Mouse (Mus musculus): ENCODE measurements around the gene Gpx7.
"Not testable (repeated sequence)": the region's sequence is repeated elsewhere in the genome, so short reads cannot be mapped to it uniquely, and the experiment has no call there.

Gene Gpx7

DNA sequence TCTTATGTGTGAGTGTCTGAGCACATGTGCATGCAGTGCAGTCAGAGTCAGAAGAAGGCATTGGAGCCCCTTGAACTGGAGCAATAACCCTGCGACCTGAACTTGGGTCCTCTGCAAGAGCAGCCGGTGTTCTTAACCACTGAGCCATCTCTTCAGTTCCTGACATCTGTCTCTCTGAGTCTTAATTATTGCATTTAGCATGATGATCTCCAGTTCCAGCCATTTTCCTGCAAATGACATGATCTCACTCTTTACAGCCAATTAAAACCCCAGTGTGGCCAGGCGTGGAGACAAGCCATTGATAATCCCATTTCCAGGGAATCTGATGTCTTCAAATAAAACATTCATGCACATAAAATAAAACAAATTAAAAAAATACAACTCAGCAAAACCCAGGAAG is 18.0 kb downstream of the Gpx7 start:
- no peak for DNase-seq

DNA sequence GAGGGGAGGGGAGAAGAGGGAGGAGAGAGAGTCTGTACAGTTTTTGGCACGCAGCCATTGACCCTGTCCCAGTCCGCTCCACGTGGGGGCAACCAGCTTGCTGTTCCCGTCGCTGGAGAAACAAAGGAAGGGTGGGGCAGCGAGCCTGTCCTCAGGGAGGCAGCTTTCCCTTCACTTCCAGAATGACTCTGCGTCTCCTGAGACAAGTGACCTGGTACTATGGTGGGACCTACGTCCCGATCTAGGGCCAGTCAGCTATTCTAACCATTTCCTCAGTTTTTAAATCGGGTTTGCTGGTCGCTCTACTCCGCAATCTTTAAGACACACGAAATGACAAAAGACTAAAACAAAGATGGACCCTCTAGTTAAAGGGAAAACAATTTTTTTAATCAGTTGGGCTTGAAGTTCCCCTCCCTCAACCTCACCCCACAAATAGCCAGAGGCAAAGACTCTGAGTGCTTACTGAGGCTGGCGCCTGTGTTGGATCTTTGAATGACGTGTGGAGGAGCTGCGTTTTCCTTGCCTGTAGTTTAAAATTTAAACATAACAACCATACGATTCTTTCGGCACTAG is 19.0 kb downstream of the Gpx7 start:
- no peak for DNase-seq

DNA sequence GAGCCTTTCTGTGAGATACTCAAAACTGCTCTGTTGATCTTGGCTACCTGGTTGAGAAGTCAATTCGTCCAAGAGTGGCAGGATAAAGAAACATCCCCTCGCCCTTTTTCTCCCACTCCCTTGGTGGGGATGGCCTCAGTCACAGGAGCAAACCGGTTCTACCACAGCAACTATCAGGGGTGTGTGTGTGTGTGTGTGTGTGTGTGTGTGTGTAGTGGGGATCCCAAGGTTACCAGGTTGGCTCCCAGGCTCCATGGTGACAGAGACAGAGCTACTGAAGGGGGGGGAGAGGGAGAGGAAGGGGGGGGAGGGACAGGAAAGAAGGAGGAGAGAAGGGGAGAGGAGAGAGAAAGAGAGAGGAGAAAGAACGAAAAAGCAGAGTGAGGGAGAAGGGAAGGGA is 19.7 kb downstream of the Gpx7 start:
- DNase-seq: no peak

DNA sequence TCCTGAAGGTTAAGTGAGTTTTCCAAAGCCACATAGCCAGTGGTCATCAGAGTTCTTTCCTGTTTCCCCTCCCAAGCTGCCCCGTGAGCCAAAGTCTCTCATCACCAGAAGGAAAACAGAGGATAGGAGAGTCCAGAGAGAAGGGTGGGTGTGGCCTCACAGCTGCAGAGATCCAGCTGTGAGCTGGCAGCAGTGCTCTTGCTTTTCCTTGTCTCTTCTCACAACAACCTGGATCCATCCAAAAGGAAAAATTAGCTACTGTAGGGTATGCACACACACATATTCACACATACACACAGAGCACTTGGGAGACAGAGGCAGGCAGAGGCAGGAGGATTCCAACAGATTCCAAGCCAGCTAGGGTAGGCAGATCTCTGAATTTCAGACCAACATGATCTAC is 20.7 kb downstream of the Gpx7 start:
- DNase-seq: no peak

DNA sequence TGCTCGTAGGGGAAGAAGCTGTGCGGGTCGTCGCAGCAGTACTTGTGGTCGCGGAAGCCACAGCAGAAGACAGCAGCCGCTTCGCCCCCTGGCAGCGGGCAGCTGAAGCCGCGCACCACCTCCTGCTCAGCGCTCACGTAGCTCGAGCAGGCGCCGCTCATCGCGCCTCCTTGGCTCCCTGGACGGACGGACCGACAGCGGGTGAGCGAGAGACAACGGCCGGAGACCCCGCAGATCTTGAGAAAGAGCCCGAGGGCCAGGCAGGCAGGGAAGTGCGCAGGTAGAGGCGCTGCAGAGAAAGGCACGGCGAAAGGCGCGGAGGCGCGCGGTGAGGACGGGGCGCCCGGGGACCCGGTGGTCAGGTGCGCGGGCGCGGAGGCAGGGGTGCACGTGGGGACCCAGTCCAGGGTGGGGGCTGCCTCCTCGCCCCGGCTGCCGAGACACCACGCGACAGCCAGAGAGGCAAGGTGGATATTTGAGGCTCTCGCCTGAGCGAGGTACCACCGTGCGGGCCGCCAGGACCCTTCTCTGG is 23.5 kb downstream of the Gpx7 start, which contains the start of gene Shisal2a:
Gene Shisal2a (minus strand): TSS at position 167 of the 532 bp plus-strand sequence.
- DNase-seq: no peak

DNA sequence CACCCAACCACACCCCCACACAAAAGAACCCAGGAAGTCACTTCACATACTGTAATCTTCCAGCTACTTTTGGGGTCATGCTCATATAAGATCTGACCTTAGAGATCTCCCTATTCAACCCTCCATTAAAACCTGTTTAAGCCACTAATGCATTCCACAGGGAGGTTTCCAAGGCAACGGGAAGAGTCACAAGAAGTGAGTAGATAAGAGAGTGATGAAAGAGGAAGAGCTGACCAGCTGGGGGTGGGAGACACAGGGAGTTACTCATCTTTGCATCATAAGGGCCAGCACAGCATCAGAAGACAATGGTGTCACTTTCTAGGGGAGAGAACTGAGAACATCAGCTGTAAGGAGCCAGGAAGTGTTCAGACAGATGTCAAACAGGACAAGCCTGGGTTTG is 26.6 kb downstream of the Gpx7 start:
- DNase-seq: no peak

DNA sequence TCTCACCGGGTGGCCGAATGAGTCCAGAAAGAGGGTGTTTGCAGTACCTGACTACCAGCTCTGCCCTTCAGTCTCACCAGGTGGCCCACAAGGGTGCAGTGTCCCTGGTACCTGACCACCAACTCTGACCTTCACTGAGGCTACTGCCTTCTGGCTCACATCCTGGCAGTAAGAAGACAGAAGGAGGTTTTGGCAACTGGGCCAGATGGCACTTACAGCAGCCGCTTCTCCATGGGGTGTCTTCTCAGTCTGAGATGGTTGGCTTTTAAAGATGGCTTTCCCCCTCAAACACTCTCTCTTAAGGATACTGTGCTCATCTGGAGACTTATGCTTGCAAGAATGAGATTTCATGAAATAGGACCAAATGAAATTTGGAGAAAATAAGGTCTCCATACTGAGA is 27.3 kb downstream of the Gpx7 start:
- DNase-seq: no peak

DNA sequence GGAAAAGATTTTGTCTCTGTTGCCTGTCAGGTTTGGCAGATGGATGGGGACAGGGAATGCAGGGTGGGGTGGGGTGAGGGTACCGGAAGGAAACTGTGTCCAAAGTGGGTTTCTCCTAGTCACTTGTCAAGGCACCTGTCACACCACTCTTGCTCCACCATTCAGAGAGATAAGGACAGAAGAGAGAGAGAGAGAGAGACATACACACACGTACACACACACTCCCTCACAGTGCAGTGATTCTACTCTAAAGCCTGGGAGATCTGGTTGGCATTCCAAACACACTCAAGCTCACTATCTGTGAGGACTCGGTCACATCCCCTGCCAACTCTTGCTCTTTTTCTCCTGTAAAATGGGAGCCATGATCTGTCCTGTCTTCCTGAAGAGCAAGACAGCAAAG is 34.6 kb downstream of the Gpx7 start:
- no peak for DNase-seq

DNA sequence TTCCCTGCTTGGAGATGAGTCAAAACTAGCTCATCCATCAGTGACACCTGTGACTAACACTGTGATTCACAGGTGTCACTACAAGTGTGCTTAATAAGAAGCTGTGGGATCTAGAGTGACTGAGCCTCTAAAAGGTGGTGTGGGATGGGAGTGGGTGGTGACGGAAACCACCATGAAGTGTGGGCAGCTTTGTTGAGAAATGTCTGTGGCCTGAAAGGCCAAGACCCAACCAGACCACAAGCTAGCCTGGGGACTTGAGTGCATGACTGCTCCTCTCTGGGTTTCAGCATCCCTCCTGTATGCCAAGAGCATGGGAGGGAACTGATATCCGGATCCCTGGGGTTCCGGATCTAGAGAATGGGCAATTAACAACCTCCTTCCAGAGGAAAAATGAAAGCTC is 35.3 kb downstream of the Gpx7 start:
- no peak for DNase-seq

DNA sequence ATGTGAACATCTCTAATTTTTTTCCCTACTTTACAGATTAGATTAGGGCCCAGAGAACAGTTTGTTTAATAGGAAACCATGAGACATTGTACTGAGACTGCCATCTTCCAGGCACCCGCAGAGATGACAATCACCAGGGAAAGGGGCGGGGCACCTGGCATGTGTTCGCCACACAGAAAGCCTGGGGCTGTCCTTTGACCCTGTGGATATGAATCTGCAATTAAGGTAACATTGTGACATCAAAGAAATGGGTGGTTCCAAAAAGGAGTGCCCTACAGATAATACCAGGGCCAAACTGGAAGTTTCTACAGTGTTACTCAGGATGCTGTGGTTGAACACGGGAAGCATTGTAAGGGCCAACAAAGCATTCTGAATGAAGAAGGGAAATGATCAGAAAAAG is 36.4 kb downstream of the Gpx7 start:
- no peak for DNase-seq

DNA sequence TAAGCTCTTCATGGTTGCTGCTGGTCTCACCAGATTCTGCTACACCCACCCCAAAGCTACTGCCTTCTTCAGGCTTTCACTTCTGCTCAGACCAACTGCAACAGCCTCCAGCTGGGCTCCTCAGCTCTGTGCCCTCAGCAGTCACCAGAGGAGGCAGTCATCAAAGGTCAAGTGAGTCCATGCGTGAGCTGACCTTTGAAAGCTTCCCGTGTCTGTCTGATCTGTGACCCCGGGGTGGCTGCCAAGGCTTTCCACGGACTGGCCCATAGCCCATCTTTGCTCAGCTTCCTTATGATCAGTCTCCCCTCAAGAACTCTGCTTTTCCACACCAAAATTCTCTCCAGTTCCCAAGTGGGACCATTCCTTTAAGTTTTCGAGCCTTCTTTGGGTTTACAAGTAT is 37.5 kb downstream of the Gpx7 start:
- DNase-seq: no peak

DNA sequence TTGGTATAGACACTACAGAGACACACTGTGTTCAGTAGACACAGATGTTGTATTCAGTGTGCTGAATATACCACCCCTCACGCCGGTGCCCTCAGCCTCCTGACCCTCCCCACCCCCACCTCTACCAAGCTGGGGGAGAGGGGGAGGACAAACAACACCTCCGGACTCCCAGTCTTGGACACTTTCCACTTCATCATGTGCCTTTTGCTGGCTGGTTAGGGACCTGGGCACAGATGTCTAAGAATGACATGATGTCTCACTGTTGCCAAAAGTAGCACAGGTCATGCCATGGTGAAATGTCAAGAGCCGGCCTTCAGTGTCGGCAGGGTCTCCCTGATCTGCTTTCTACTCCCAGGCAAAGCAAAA is 42.7 kb downstream of the Gpx7 start:
- DNase-seq: no peak

DNA sequence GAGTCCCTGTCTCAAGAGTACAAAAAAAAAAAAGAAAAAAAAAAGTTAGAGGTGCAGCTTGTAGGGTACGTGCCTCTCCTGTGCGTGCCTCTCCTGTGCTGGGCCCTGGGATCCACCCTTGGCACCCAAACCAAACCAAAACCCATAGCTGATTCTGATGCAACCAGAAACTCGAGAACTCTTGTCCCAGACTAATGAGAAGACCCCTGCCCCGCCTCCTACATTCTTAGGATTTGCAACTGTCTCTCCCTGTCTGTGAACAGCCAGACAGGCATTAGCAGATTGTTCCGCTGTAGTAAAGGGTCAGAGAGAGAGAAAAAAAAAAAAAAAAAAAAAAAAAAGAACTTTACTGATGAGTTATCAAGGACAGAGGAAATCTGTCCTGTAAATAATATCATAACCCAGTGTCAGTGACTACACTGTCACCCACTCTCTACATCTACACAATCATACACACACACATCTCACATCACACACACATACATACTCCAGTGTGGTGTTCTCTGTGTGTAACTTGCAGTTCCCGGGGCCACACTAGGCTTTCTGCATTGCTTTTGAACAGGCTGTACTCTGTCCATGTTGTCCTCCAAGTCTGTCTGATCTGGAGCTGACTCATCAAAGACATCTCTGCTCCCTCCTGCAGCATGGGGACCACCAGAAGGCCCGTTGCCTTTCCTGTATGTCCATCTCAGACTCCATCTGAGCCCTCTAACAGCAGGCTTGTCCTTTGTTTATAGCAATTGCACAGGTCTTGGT is 43.2 kb downstream of the Gpx7 start:
- no peak for DNase-seq

DNA sequence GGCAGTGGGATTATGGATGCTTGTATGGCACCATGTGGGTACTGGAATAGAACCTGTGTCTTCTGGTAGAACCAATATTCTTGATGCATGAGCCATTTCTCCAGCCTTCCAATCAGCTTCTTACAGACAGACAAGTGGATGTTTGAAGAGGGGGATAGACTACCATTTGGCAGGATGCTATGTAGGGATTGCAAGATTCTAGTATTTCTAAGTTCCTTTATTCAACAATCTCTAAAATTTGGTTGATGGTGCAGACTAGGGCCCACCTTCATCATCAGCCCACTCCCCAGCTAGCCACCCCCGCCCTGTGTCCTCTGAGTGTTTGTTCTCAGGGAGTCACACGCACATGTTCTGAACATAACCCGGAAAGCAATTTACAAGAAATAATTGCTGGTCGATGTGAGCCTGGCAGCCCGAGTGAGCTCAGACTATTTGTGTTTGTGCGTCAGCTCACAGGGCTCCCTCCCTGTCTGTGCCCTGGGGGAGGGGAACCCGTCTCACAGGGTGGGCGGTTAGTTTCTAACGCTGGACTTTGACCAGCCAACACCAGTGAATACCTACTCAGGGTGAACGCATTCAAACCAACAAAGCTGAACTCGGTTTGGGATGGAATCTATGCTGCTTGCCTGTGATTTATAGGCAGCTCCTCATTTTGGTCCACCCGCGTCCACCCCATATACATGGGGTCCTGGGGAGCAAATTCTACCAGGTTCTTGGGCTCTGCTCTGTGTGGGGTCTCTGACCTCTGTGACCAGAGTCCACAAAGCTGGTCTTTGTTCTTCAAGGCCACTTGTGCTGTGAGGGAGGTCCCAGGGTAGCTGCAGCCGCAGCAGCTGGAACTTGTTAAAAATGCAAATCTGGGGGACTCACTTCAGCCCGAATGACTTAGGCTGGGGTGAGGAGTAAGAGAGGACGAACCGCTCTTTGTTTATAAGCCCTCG is 44.2 kb downstream of the Gpx7 start:
- DNase-seq: no peak

DNA sequence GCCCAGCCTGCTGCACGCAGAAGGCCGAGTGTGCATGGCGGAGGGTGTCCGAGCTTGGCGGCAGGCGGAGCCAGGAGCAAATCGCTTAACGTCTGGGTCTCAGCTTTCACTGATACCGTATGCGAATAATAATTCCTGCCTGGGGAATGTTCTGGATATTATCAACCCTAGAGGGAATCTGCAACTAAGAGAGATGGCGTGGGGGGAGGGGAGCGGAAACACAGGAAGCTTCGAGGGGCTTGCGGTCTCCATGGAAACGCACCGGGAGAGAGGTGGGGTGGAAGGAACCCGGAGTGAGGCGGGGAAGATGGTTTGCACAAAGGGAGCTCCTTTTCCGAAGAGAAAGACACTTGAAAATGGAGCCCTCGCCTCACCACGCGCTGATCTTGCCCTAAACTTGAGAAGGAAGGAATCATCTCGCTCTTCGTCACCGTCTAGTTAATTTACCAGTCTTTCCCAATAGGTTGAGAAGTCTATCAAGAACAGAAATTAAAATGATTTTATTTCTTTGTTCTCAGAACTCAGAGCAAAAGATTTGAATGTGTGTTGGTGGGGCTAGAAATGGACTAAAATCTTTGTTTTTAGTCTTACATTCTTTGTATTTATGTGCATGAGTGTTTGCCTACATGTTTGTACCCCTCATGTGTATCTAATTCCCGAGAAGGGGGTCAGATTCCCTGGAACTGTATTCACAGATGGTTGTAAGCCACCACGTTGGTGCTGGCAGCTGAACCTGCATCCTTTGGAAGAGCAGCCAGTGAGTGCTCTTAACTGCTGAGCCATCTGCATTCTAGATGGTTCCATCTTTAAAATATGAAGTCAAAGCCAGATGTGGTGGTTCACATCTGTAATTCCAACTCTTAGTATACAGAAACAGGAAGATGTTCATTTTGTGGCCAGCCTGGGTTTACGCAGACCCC is 46.4 kb downstream of the Gpx7 start:
- peak in 1 of 2 experiments; percentile 21 for DNase-seq

DNA sequence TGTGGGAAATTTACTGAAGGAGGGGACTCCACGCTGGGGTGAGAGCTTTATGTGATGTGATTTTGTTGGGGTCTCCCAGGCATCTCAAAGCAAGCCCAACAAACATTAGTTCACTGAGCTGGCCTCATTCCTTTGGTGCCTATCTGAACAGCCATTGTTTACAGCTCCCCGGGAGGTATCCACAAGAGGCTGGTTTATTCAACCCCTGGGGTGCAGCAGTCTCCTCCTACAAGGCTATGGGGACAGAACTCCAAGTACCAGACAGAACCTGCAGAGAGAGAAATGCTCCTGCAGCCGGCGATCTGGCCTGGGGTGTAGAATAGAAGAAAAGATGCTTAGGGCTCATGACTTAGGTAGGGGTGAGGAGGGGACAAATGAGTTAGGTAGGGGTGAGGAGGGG is 48.3 kb downstream of the Gpx7 start:
- no peak for DNase-seq

DNA sequence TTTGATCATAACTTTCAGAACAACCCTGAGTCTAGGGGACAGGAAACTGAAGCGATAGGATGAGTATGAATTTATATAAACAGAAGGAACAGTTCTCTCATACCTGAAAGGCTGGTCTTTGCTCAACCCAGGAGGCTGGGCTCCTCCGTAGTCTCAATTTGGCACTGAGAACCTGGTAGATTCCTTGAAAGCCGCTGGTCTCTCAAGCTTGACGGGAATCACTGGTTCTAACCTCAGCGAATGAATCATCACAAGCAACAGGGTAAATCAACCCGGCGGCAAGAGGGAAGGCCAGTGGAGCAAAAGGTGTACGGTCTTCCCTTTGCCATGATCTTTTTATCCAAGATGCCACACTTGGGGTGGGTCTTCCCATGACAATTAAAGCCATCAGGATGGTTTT is 49.3 kb downstream of the Gpx7 start:
- DNase-seq: no peak

DNA sequence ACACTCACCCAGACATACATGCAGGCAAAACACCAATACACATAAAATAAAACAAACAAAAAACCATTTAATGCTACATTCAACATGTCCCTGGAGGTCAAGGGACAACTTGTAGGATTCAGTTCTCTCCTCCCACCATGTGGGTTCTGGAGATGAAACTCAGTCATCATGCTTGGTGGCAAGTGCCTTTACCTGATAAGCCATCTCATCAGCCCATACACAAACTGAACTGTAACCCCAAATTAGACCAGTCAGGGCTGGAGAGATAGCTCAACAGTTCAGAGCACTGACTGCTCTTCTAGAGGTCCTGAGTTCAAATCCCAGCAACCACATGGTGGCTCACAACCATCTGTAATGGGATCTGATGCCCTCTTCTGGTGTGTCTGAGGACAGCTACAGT is 53.2 kb downstream of the Gpx7 start:
- not testable (repeated sequence) for DNase-seq

DNA sequence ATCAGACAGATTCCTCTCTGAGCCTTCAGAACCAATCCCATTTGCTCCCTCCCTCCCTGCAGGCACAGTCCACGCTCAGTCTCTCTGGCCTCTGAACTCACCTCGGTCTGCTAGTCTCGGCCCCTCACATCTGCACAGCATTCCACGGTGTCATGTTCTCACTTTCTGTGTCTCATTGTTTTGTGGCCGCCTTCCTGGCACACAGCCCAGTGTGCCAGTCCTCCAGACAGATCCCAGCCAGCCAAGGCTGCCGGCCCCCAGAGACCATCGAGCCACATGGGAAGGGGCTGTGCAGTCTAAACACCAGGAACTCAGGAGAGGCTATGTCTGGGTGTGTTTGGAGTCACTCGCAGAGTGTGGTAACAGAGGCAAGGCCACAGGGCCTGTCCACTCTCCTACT is 55.9 kb downstream of the Gpx7 start:
- DNase-seq: no peak
